Mouse (Mus musculus): ENCODE measurements at regions not wholly inside any gene's neighbourhood (a gene's known extent, or its start where the extent isn't known, plus 50 kb on each side); places are given as distances from the start of the nearest gene placed in this dataset.

- DNase-seq (ENCODE audit: low spot score), result no peak
Measured at GRCm38 (mm10) chr19:54783729-54784128, 343.3 kb downstream of the Gpam start.

DNA sequence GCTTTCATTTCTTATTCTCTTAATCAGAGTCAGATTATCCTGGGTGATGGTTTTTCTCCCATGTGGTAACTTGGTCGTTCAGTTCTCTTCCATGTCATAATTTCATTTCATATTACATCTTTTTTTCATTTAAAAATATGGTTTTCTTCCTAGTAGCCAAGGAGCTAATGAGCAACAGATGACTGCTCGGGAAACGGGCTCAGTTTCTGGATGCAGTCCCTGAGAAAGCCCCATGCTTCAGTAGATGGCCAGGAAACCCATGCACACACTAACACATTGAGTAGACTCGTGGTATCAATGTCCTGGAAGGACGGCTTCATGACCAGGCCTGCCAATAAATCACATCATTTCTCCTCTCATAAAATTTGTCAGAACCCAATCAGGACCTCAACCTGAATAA lies 369.3 kb downstream of the Gpam start:
- DNase-seq (ENCODE audit: low spot score), result no peak

DNA sequence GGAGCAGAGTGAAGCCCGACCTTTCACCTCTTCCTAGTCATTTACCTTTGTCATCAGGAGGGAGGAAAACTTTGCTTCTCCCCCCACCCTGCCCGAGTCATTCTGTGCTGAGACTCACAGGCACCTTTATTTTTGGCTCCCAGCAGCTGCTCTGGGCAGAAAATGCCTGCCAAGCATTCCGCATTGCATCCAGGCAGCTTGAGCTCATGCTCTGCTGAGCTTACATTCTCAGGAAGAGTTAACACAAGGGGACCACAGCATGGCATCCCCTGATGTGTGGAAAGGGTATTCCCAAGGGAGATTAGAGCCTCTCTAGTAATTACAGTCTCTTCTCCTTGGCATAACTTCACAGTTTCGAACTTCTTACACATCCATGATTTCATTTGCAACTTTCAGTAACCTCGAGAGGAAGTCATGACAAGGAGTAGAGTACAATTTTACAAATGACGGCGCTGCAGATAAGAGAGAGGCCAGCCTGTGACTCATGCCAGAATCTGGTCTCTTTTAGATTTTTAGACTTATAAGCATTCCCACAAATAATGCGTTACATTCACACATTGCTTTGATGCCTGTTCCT lies 370.3 kb downstream of the Gpam start:
- DNase-seq (ENCODE audit: low spot score), result no peak

DNA sequence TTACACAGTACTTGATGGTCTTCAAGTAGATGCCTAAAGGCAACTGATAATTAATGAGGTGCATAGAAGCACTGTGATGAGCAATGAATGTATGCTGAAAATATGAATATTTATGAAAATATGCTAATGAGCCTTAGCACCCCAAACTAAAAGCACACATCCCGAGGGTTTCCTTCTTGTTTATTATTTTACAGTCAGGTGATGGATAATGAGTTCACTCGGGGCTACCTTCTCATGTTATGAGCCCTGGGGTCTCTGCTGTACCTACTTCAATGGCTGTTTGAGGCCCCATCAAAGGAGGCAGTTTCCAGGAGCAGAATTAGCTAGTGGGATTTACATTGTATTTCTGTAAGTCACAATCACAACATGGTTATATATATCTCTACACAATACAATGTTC lies 371.6 kb downstream of the Gpam start:
- DNase-seq (ENCODE audit: low spot score), result no peak

GRCm38 (mm10) chr19:54733938-54734337 lies 393.1 kb downstream of the Gpam start:
- DNase-seq (ENCODE audit: low spot score), result no peak

GRCm38 (mm10) chr19:54731749-54732148 lies 395.3 kb downstream of the Gpam start:
- no peak for DNase-seq (ENCODE audit: low spot score)

DNA sequence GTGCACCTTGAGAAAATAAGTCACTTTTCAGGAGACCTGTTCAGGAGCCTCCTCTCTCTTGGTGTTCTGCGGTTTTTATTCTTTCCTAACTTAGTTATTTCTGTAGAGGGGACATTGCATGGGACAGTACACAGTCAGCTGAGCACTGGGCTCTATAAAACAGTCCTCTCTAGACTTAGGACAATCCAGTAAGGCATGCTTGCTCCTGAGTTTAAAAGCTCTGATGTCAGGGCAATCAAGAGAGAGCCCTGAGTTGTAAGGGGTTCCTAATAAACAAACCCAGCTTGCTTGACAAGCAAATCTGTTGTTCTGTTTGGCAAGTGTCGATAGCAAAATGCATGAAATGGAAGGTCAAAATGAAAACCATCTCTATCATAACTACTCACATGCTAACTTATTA lies 395.7 kb downstream of the Gpam start:
- no peak for DNase-seq (ENCODE audit: low spot score)

DNA sequence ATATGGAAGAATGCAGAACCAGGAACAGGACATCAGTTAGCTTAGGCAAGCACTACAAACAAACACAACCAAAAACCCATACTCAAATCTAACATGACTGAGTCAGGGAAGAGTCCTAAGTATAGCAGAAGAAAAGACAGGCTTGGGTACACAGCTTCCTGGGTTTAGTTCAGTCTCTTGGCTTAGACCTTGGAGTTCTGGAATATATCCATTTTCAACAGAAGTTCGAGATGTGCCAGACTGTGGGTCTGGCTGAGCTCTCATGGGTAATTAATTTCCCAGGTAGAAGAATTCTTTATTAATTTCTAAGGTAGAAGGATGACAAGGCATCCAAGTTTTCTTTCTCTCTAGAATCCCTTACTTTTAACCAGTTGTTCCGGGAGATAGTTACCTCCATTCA lies 396.2 kb downstream of the Gpam start:
- DNase-seq (ENCODE audit: low spot score), result no peak

- no peak for DNase-seq (ENCODE audit: low spot score)
Measured at GRCm38 (mm10) chr19:54730296-54730695, 396.7 kb downstream of the Gpam start.

GRCm38 (mm10) chr19:54722091-54722490 lies 404.9 kb downstream of the Gpam start:
- no peak for DNase-seq (ENCODE audit: low spot score)

DNA sequence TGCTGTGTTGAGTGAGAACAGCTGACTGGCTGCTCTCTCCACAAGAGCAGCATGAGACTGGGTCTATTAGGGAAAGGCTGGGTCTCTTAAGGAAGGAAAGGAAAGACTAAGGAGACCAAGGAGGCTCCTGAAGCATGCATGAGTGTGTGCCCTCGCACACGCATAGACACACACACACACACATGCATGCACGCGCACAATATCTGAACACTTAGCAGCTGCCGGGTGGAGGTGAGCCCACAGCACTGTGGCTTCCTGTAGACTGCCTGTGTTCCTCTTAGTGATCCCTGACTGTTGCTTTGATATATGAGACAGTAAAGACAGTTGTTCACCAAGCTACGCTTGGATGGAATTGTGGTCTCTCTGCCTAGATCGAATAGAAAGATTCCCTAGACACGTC lies 429.6 kb downstream of the Gpam start:
- DNase-seq (ENCODE audit: low spot score), result no peak

DNA sequence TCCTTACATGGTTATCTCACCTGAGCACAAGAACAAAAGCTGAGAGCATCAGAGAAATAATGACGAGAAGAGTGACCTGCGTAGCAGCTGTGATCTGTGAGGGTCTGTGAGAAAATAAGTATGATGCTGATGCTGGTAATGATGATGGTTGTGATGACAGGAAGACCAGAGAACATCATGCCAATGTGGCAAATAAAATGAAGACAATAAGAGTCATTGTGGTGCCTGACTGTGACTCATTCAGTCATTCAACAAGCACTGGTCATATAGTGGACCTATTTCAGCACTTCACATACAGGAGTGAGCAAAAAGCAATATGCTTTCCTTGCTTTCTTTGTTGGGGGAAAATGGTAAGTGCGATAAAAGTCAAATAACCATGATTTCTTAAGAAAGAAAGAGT lies 433.3 kb downstream of the Gpam start:
- DNase-seq (ENCODE audit: low spot score), result no peak

- DNase-seq (ENCODE audit: low spot score), result no peak
Measured at GRCm38 (mm10) chr19:54693094-54693493, 433.9 kb downstream of the Gpam start.

GRCm38 (mm10) chr19:54691861-54692260 lies 435.2 kb downstream of the Gpam start:
- DNase-seq (ENCODE audit: low spot score), result no peak

GRCm38 (mm10) chr19:54688630-54689029 lies 438.4 kb downstream of the Gpam start:
- DNase-seq (ENCODE audit: low spot score), result no peak

- no peak for DNase-seq (ENCODE audit: low spot score)
Measured at GRCm38 (mm10) chr19:54685147-54685546, 441.9 kb downstream of the Gpam start.

Data from testis, postnatal 14 days (tissue).